Mouse (Mus musculus) intestine, postnatal 0 days (tissue): ENCODE results near the gene Tomm40. TPM values are rescaled to one million over a fixed set of nuclear protein-coding genes. Genes with fewer than 3 reads are reported as not detected.

Experiments
- ATAC-seq: fragments of 200-750 bp; cut with Nextera tagmentation; 2 replicates; pipeline ENCODE4 v1.8.0; 2017; ENCODE audit warnings: mild to moderate bottlenecking, moderate TSS enrichment, moderate library complexity
- H3K27ac ChIP-seq: fragments of 300-500 bp; sonication (generic); 2 replicates; pipeline ENCODE4 v1.5.1; 2014; ENCODE audit warnings: mild to moderate bottlenecking, low read depth, low read length, moderate library complexity
- H3K27me3 ChIP-seq: fragments of 300-500 bp; sonication (generic); replicated peaks from 2 replicates; pipeline ENCODE4 v1.6.1; 2014; ENCODE audit warnings: low read length, mixed read lengths; ENCODE audit not compliant: control insufficient read depth, insufficient read depth
- H3K36me3 ChIP-seq: fragments of 300-500 bp; sonication (generic); 2 replicates; pipeline ENCODE4 v1.6.1; 2014; ENCODE audit warnings: mild to moderate bottlenecking, moderate library complexity; ENCODE audit not compliant: control insufficient read depth, insufficient read depth
- H3K4me1 ChIP-seq: fragments of 300-500 bp; sonication (generic); replicated peaks from 2 replicates; pipeline ENCODE4 v1.6.1; 2014; ENCODE audit warnings: antibody characterized with exemption, low read length, mixed read lengths; ENCODE audit not compliant: control insufficient read depth, insufficient read depth
- H3K4me2 ChIP-seq: fragments of 300-500 bp; sonication (generic); replicated peaks from 2 replicates; pipeline ENCODE4 v1.6.1; 2014; ENCODE audit warnings: low read depth, mild to moderate bottlenecking, moderate library complexity
- H3K4me3 ChIP-seq: fragments of 300-500 bp; sonication (generic); 2 replicates; pipeline ENCODE4 v1.5.1; 2014; ENCODE audit warnings: low read depth, low read length
- H3K9ac ChIP-seq: fragments of 300-500 bp; sonication (generic); 2 replicates; pipeline ENCODE4 v1.6.1; 2014; ENCODE audit warnings: mild to moderate bottlenecking, low read depth, low read length
- H3K9me3 ChIP-seq: fragments of 300-500 bp; sonication (generic); 2 replicates; pipeline ENCODE4 v1.6.1; 2016; ENCODE audit warnings: mixed run types; ENCODE audit not compliant: control insufficient read depth
- CTCF ChIP-seq: sonication (generic); IDR thresholded peaks from 2 replicates; pipeline ENCODE4 v1.5.1; 2016; ENCODE audit warnings: low read depth, mild to moderate bottlenecking, control low read depth, antibody characterized with exemption, moderate library complexity
- WGBS: fragments of 180-500 bp; shearing (Covaris S2); extraction: QIAGEN DNeasy Blood & Tissue Kit; methylation state at CpG from one replicate; pipeline ENCODE4 v1.1.7; 2014; 5-methylcytosine and 5-hydroxymethylcytosine counted together
- polyA plus RNA-seq: library from polyadenylated mRNA; unstranded; fragments of >200 nt; fragmentation: Nextera tagmentation; extraction: Ambion mirVana; gene quantifications from 2 replicates; pipeline ENCODE4 v1.2.1, GENCODE M21; 2015

Gene Tomm40
- polyA plus RNA-seq, 1 experiment from 2014 or later, result 85.5 TPM

DNA sequence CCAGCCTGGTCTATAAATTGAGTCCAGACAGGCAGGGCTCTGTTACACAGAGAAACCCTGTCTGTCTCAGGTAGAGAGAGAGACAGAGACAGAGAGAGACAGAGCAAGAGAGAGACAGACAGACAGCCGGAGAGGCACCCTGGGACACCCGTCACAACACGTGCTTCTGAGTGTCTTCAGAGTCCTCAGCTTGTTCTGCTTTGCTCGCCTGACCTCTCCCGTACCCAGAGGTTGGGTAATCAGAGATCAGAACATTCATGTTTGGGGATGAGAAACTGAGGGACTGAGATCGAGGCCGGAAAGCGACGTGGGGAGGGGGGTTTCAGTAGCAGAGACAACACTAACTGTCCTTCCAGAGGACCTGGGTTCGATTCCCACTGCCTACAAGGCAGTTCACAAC, 39.4 kb downstream of the Tomm40 start:
- Histone ChIP-seq H3K36me3 (no peaks in the 10 kb centered on the region), H3K4me1 (peaks cover 3% of the 10 kb centered on the region; the same call in 1 of the 2 replicates), H3K4me3 (peak overlapping the region; percentile 38), H3K4me2 (peak overlapping the region; percentile 47), H3K27me3 (no peaks in the 10 kb centered on the region), H3K9me3 (no peaks in the 10 kb centered on the region), H3K9ac (peak overlapping the region; percentile 48), H3K27ac (peak overlapping the region; percentile 76)
- no peak for ATAC-seq
- WGBS, result 62% methylated on average over 10 of the region's 10 CpGs
- no peak for TF ChIP-seq CTCF

DNA sequence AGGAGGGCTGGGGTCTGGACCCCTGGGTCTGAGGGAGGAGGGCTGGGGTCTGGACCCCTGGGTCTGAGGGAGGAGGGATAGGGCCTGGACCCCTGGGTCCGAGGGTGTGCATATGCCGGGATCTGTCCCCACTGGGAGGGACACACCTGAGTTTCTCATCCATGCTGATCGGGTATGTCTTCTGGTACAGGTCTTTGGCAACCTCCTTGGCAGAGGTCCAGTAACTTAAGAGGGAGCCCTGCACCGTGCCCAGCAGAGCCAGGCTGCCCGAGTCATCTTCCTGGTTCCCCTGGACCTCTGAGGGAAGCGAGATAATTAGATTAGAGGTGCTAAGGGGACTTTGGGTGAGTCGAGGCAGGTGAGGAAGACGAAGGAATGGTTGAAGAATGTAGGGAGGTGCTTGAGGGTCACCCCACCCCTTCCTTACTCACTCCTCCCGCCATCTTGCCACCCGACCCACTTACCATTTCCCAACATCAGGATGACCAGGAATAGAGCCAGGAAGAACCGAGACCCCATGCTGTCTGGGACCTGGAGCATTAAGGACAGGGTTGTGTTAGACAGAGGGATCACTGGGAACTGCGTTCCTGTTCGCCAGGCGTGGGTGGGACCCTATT, 42.0 kb downstream of the Tomm40 start:
- Histone ChIP-seq H3K27me3 (no peaks in the 10 kb centered on the region), H3K4me1 (peaks cover 3% of the 10 kb centered on the region; the same call in 1 of the 2 replicates), H3K27ac (no peak overlapping the region), H3K4me2 (peak overlapping the region; percentile 41), H3K9ac (no peak overlapping the region), H3K4me3 (no peak overlapping the region), H3K9me3 (no peaks in the 10 kb centered on the region), H3K36me3 (no peaks in the 10 kb centered on the region)
- no peak for ATAC-seq
- no peak for TF ChIP-seq CTCF
- WGBS, result 48% methylated on average over 14 of the region's 14 CpGs

DNA sequence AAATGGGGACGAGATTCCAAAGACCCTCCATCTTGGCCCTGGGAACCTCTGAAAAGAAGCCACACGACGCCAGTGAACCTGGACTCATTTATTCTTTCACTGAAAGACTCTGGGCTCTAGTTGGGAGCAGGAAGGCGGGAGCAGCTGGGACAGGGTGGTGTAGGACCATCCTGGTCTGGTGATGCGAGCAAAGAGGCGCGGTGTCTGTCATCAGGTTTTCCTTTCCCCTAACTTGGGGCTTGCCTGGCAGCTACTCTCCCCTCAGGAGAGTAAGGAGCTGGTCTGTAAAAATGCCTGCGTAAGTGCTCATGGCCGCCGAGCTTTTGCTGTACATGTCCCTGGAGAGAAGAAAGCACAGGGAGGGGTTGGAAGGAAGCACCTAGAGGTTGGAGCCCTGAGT, 43.7 kb downstream of the Tomm40 start:
- no peak overlapping the region for H3K27ac ChIP-seq
- H3K36me3 ChIP-seq, result no peaks in the 10 kb centered on the region
- TF ChIP-seq CTCF, result no peak
- no peaks in the 10 kb centered on the region for H3K9me3 ChIP-seq
- H3K27me3 ChIP-seq, result no peaks in the 10 kb centered on the region
- H3K4me3 ChIP-seq, result no peak overlapping the region
- H3K4me2 ChIP-seq, result no peak overlapping the region
- no peak overlapping the region for H3K9ac ChIP-seq
- H3K4me1 ChIP-seq, result no peaks in the 10 kb centered on the region
- ATAC-seq, result no peak
- 73% methylated on average over 10 of the region's 10 CpGs for WGBS

DNA sequence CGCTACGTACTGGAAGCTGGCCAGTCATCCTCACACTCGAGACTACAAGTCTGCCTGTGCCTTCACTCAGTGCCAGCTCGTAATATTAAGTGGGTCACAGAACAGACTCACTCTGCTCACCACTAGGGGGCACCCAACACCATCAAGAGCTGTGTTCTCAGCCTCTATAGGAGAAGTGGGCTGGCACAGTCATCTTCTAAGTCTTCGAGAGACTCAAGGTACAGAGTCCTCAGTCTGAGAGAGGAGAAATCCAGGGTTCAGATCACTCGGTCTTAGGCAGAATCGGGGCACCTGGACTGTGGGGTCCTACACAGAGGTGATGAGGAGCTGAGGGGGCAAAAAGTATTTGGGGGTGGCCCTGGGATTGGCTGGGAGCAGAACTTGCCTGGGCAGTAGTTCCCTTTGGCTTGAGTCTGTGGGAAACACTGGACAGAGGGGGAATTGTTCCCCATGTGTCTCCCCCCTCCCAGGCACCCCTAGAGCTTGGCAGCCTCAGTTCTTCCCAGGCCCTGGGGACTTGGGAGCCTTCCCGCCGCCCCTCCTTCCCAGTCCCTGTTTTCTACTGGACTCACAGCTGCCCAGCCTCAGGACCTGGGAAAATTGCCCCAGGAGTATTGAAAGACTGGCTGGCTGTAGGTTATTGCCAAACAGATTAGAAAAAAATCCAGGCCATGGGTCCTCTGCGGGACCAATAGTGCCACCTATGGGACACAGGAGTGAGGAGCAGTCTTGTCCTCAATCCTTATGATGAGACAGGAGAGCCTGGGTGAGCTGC, 46.1 kb downstream of the Tomm40 start:
- Histone ChIP-seq H3K36me3 (no peaks in the 10 kb centered on the region), H3K9me3 (no peaks in the 10 kb centered on the region), H3K27me3 (no peaks in the 10 kb centered on the region), H3K9ac (peak overlapping the region; percentile 47; the same call in 1 of the 2 replicates), H3K4me2 (peak overlapping the region; percentile 55), H3K27ac (peak overlapping the region; percentile 89), H3K4me3 (no peak overlapping the region), H3K4me1 (peaks cover 6% of the 10 kb centered on the region; the same call in 1 of the 2 replicates)
- peak; percentile 71 for ATAC-seq
- peak; percentile 99 for TF ChIP-seq CTCF
- WGBS, result 7% methylated on average over 10 of the region's 10 CpGs

DNA sequence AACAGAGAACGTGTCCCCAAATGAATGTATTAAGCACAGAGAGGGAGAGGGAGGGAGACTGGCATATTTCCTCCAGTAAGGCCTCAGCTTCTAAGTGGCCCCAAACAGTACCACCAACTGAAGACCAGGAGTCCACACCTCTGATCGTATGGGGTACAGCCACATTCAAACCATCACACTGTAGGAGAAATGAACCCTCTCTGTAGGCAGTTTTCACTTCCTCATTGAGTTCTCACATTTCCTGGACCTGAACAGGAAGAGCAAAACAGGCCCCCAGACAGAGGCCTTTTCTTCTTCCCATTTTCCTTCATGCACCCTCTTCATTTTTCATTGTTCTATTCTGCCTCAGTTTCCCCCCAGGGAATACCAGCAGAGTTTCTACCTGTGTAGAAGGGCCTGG, 47.8 kb downstream of the Tomm40 start:
- ATAC-seq, result no peak
- Histone ChIP-seq H3K36me3 (no peaks in the 10 kb centered on the region), H3K27ac (no peak overlapping the region), H3K9ac (no peak overlapping the region), H3K27me3 (no peaks in the 10 kb centered on the region), H3K4me2 (no peak overlapping the region), H3K4me1 (peaks cover 10% of the 10 kb centered on the region; the same call in 1 of the 2 replicates), H3K9me3 (no peaks in the 10 kb centered on the region), H3K4me3 (no peak overlapping the region)
- WGBS, result 90% methylated on average over 2 of the region's 2 CpGs
- no peak for TF ChIP-seq CTCF

DNA sequence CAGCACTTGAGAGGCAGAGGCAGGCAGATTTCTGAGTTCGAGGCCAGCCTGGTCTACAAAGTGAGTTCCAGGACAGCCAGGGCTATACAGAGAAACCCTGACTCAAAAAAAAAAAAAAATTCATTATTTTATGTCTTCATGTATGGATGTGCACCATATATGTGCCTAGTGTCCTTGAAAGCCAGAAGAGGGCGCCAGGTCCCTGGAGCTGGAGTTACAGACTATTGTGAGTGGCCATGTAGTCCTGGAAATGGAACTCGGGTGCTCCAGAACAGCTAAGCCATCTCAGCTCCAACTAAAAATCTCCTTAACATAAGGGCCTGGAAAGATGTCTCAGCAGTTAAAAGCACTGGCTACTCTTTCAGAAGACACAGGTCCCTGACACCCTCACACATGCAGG, 48.5 kb downstream of the Tomm40 start:
- Histone ChIP-seq H3K4me3 (no peak overlapping the region), H3K36me3 (peaks cover 4% of the 10 kb centered on the region; the same call in 1 of the 2 replicates), H3K9me3 (no peaks in the 10 kb centered on the region), H3K27me3 (no peaks in the 10 kb centered on the region), H3K27ac (no peak overlapping the region), H3K9ac (no peak overlapping the region), H3K4me2 (no peak overlapping the region), H3K4me1 (peaks cover 10% of the 10 kb centered on the region; the same call in 1 of the 2 replicates)
- 68% methylated on average over 3 of the region's 3 CpGs for WGBS
- peak; percentile 58 for TF ChIP-seq CTCF
- no peak for ATAC-seq
